Mouse (Mus musculus): ENCODE results near the gene Ubxn7.

The Ubxn7 gene

GRCm38 (mm10) chr16:32384885-32385284 is 52.8 kb downstream of the Ubxn7 start:
- DNase-seq: no peak

- peak in 1 of 2 experiments; percentile 30 for DNase-seq
Observed at GRCm38 (mm10) chr16:32386826-32387225, 54.8 kb downstream of the Ubxn7 start.

GRCm38 (mm10) chr16:32389049-32389448 is 57.0 kb downstream of the Ubxn7 start:
- no peak for DNase-seq

GRCm38 (mm10) chr16:32389841-32390240 is 57.8 kb downstream of the Ubxn7 start:
- no peak for DNase-seq

GRCm38 (mm10) chr16:32390882-32391281 is 58.8 kb downstream of the Ubxn7 start:
- no peak for DNase-seq

- DNase-seq: no peak
Observed at GRCm38 (mm10) chr16:32395679-32396540, 63.9 kb downstream of the Ubxn7 start.

- no peak for DNase-seq
Observed at GRCm38 (mm10) chr16:32396541-32396835, 64.4 kb downstream of the Ubxn7 start.

- DNase-seq: no peak
Observed at GRCm38 (mm10) chr16:32398206-32398605, 66.1 kb downstream of the Ubxn7 start.

GRCm38 (mm10) chr16:32400267-32400666 is 68.2 kb downstream of the Ubxn7 start, which contains the start of gene Tm4sf19:
Tm4sf19 (plus strand) TSS chr16:32400506.
- no peak for DNase-seq

- DNase-seq: no peak
Observed at GRCm38 (mm10) chr16:32401335-32401965, 69.4 kb downstream of the Ubxn7 start.

- no peak for DNase-seq
Observed at GRCm38 (mm10) chr16:32402818-32403217, 70.8 kb downstream of the Ubxn7 start.

GRCm38 (mm10) chr16:32405716-32406115 is 73.7 kb downstream of the Ubxn7 start:
- DNase-seq: no peak

- DNase-seq: no peak
Observed at GRCm38 (mm10) chr16:32406671-32407070, 74.6 kb downstream of the Ubxn7 start.

- no peak for DNase-seq
Observed at GRCm38 (mm10) chr16:32407730-32408129, 75.7 kb downstream of the Ubxn7 start.

- DNase-seq: no peak
Observed at GRCm38 (mm10) chr16:32417457-32417856, 85.4 kb downstream of the Ubxn7 start.

- peak; percentile 96 to 98 for DNase-seq
Observed at GRCm38 (mm10) chr16:32419517-32420483, 87.7 kb downstream of the Ubxn7 start, which contains the start of gene Tctex1d2. Tctex1d2 (plus strand) TSS chr16:32419702.

- peak; percentile 18 to 58 for DNase-seq
Observed at GRCm38 (mm10) chr16:32427506-32427905, 95.4 kb downstream of the Ubxn7 start.

- DNase-seq: peak; percentile 93 to 97
Observed at GRCm38 (mm10) chr16:32430474-32431046, 98.5 kb downstream of the Ubxn7 start, which contains the start of gene Pcyt1a. Pcyt1a (plus strand) TSS chr16:32430921.

- DNase-seq: no peak
Observed at GRCm38 (mm10) chr16:32431047-32431591, 99.1 kb downstream of the Ubxn7 start.

GRCm38 (mm10) chr16:32431926-32432325 is 99.9 kb downstream of the Ubxn7 start:
- DNase-seq: no peak

- DNase-seq: no peak
Observed at GRCm38 (mm10) chr16:32433138-32433537, 101.1 kb downstream of the Ubxn7 start.

- peak in 1 of 2 experiments; percentile 43 for DNase-seq
Observed at GRCm38 (mm10) chr16:32434066-32434465, 102.0 kb downstream of the Ubxn7 start.

Measured in kidney, postnatal 25 days (tissue).